Mouse (Mus musculus) liver, embryonic 13.5 days (tissue): ENCODE measurements at regions not wholly inside any gene's neighbourhood (a gene's known extent, or its start where the extent isn't known, plus 50 kb on each side); places are given as distances from the start of the nearest gene placed in this dataset.

Source experiments
- ATAC-seq: fragments of 200-750 bp; cut with Nextera tagmentation; 2 replicates; pipeline ENCODE4 v1.8.0; 2017; ENCODE audit warnings: low read depth, mild to moderate bottlenecking, moderate number of reproducible peaks, moderate library complexity
- DNase-seq: peaks from one replicate; pipeline ENCODE4 v3.0.0; 2022
- H3K27ac ChIP-seq: fragments of 300-500 bp; sonication (generic); 2 replicates; pipeline ENCODE4 v1.5.1; 2015; ENCODE audit warnings: moderate library complexity, mild to moderate bottlenecking, inconsistent platforms
- H3K27me3 ChIP-seq: fragments of 300-500 bp; sonication (generic); 2 replicates; pipeline ENCODE4 v1.6.1; 2015; ENCODE audit warnings: mild to moderate bottlenecking, inconsistent platforms
- H3K36me3 ChIP-seq: fragments of 300-500 bp; sonication (generic); 2 replicates; pipeline ENCODE4 v1.6.1; 2015; ENCODE audit warnings: mild to moderate bottlenecking, inconsistent platforms
- H3K4me1 ChIP-seq: fragments of 300-500 bp; sonication (generic); replicated peaks from 2 replicates; pipeline ENCODE4 v1.6.1; 2015; ENCODE audit warnings: inconsistent platforms
- H3K4me2 ChIP-seq: fragments of 300-500 bp; sonication (generic); 2 replicates; pipeline ENCODE4 v1.6.1; 2015; ENCODE audit warnings: inconsistent platforms, mild to moderate bottlenecking, moderate library complexity
- H3K4me3 ChIP-seq: fragments of 300-500 bp; sonication (generic); replicated peaks from 2 replicates; pipeline ENCODE4 v1.5.1; 2015; ENCODE audit warnings: mild to moderate bottlenecking, inconsistent platforms
- H3K9ac ChIP-seq: fragments of 300-500 bp; sonication (generic); 2 replicates; pipeline ENCODE4 v1.6.1; 2015; ENCODE audit warnings: mild to moderate bottlenecking, inconsistent platforms
- H3K9me3 ChIP-seq: fragments of 300-500 bp; sonication (generic); replicated peaks from 2 replicates; pipeline ENCODE4 v1.6.1; 2016; ENCODE audit warnings: inconsistent platforms
- WGBS: fragments of 180-500 bp; shearing (Covaris S2); methylation state at CpG from one replicate; pipeline ENCODE4 v1.1.7; 2015; ENCODE audit not compliant: insufficient replicate concordance; 5-methylcytosine and 5-hydroxymethylcytosine counted together

- H3K27me3 ChIP-seq: no peaks in the 10 kb centered on the region
- H3K4me2 ChIP-seq: no peak overlapping the region
- H3K4me1 ChIP-seq: no peaks in the 10 kb centered on the region
- DNase-seq (no peak), ATAC-seq (no peak)
- no peak overlapping the region for H3K9ac ChIP-seq
- no peaks in the 10 kb centered on the region for H3K36me3 ChIP-seq
- no peak overlapping the region for H3K4me3 ChIP-seq
- 71% methylated on average over 7 of the region's 7 CpGs for WGBS
- no peak overlapping the region for H3K27ac ChIP-seq
- no peaks in the 10 kb centered on the region for H3K9me3 ChIP-seq
Observed at GRCm38 (mm10) chr15:88489715-88490114, 110.4 kb upstream of the Zdhhc25 start.

GRCm38 (mm10) chr15:88490316-88491090, 109.6 kb upstream of the Zdhhc25 start:
- Histone ChIP-seq H3K4me2 (no peak overlapping the region), H3K4me1 (no peaks in the 10 kb centered on the region), H3K27me3 (no peaks in the 10 kb centered on the region), H3K4me3 (no peak overlapping the region), H3K9me3 (no peaks in the 10 kb centered on the region), H3K36me3 (no peaks in the 10 kb centered on the region), H3K27ac (no peak overlapping the region), H3K9ac (no peak overlapping the region)
- no peak for ATAC-seq
- DNase-seq: no peak
- WGBS: 24% methylated on average over 12 of the region's 12 CpGs

- DNase-seq (no peak), ATAC-seq (no peak)
- Histone ChIP-seq H3K4me1 (no peaks in the 10 kb centered on the region), H3K9ac (no peak overlapping the region), H3K27ac (no peak overlapping the region), H3K36me3 (no peaks in the 10 kb centered on the region), H3K9me3 (no peaks in the 10 kb centered on the region), H3K4me2 (no peak overlapping the region), H3K27me3 (no peaks in the 10 kb centered on the region), H3K4me3 (no peak overlapping the region)
- WGBS: 46% methylated on average over 5 of the region's 5 CpGs
Observed at GRCm38 (mm10) chr15:88491091-88491366, 109.1 kb upstream of the Zdhhc25 start.

GRCm38 (mm10) chr15:88497957-88498356, 102.1 kb upstream of the Zdhhc25 start:
- Histone ChIP-seq H3K27ac (no peak overlapping the region), H3K4me2 (no peak overlapping the region), H3K36me3 (no peaks in the 10 kb centered on the region), H3K9me3 (0 out of 2 replicates have a peak, but pooled peaks cover 6% of the 10 kb centered on the region), H3K4me3 (no peak overlapping the region), H3K9ac (no peak overlapping the region), H3K4me1 (no peaks in the 10 kb centered on the region), H3K27me3 (no peaks in the 10 kb centered on the region)
- WGBS: 75% methylated on average over 7 of the region's 7 CpGs
- no peak for ATAC-seq
- DNase-seq: no peak

- DNase-seq: no peak
- no peak overlapping the region for H3K4me3 ChIP-seq
- H3K9me3 ChIP-seq: 0 out of 2 replicates have a peak, but pooled peaks cover 13% of the 10 kb centered on the region
- no peaks in the 10 kb centered on the region for H3K27me3 ChIP-seq
- H3K27ac ChIP-seq: no peak overlapping the region
- 65% methylated on average over 2 of the region's 2 CpGs for WGBS
- no peak overlapping the region for H3K9ac ChIP-seq
- no peak overlapping the region for H3K4me2 ChIP-seq
- H3K4me1 ChIP-seq: no peaks in the 10 kb centered on the region
- no peak for ATAC-seq
- no peaks in the 10 kb centered on the region for H3K36me3 ChIP-seq
Observed at GRCm38 (mm10) chr15:88502311-88502710, 97.8 kb upstream of the Zdhhc25 start.

GRCm38 (mm10) chr15:88503896-88504295, 96.2 kb upstream of the Zdhhc25 start:
- H3K4me1 ChIP-seq: no peaks in the 10 kb centered on the region
- H3K4me3 ChIP-seq: no peak overlapping the region
- ATAC-seq (no peak), DNase-seq (no peak)
- H3K27ac ChIP-seq: no peak overlapping the region
- no peak overlapping the region for H3K9ac ChIP-seq
- H3K36me3 ChIP-seq: no peaks in the 10 kb centered on the region
- H3K4me2 ChIP-seq: no peak overlapping the region
- 0 out of 2 replicates have a peak, but pooled peaks cover 13% of the 10 kb centered on the region for H3K9me3 ChIP-seq
- WGBS: 57% methylated on average over 7 of the region's 7 CpGs
- H3K27me3 ChIP-seq: no peaks in the 10 kb centered on the region

- WGBS: 65% methylated on average over 13 of the region's 13 CpGs
- Histone ChIP-seq H3K27ac (no peak overlapping the region), H3K4me2 (no peak overlapping the region), H3K9me3 (0 out of 2 replicates have a peak, but pooled peaks cover 13% of the 10 kb centered on the region), H3K36me3 (no peaks in the 10 kb centered on the region), H3K4me3 (no peak overlapping the region), H3K4me1 (no peaks in the 10 kb centered on the region), H3K9ac (no peak overlapping the region), H3K27me3 (no peaks in the 10 kb centered on the region)
- ATAC-seq (no peak), DNase-seq (no peak)
Observed at GRCm38 (mm10) chr15:88505491-88506119, 94.5 kb upstream of the Zdhhc25 start.

GRCm38 (mm10) chr15:88507886-88508285, 92.2 kb upstream of the Zdhhc25 start:
- H3K36me3 ChIP-seq: no peaks in the 10 kb centered on the region
- no peak for DNase-seq
- H3K27me3 ChIP-seq: no peaks in the 10 kb centered on the region
- ATAC-seq: no peak
- no peak overlapping the region for H3K4me3 ChIP-seq
- H3K27ac ChIP-seq: no peak overlapping the region
- H3K4me1 ChIP-seq: no peaks in the 10 kb centered on the region
- 50% methylated on average over 2 of the region's 2 CpGs for WGBS
- H3K9ac ChIP-seq: no peak overlapping the region
- peaks cover 8% of the 10 kb centered on the region; the same call in 1 of the 2 replicates for H3K9me3 ChIP-seq
- H3K4me2 ChIP-seq: no peak overlapping the region

- peaks cover 7% of the 10 kb centered on the region; the same call in 1 of the 2 replicates for H3K9me3 ChIP-seq
- no peaks in the 10 kb centered on the region for H3K36me3 ChIP-seq
- WGBS: 55% methylated on average over 6 of the region's 6 CpGs
- H3K4me1 ChIP-seq: no peaks in the 10 kb centered on the region
- H3K4me3 ChIP-seq: no peak overlapping the region
- H3K27me3 ChIP-seq: no peaks in the 10 kb centered on the region
- ATAC-seq (no peak), DNase-seq (no peak)
- no peak overlapping the region for H3K9ac ChIP-seq
- no peak overlapping the region for H3K27ac ChIP-seq
- H3K4me2 ChIP-seq: no peak overlapping the region
Observed at GRCm38 (mm10) chr15:88508971-88509370, 91.1 kb upstream of the Zdhhc25 start.

- WGBS: 58% methylated on average over 2 of the region's 2 CpGs
Observed at GRCm38 (mm10) chr15:88509626-88510025, 90.5 kb upstream of the Zdhhc25 start.

GRCm38 (mm10) chr15:88514091-88514490, 86.0 kb upstream of the Zdhhc25 start:
- H3K27me3 ChIP-seq: no peaks in the 10 kb centered on the region
- H3K4me2 ChIP-seq: no peak overlapping the region
- WGBS: 77% methylated on average over 5 of the region's 5 CpGs
- H3K36me3 ChIP-seq: no peaks in the 10 kb centered on the region
- ATAC-seq (no peak), DNase-seq (no peak)
- H3K4me1 ChIP-seq: no peaks in the 10 kb centered on the region
- H3K27ac ChIP-seq: no peak overlapping the region
- peaks cover 5% of the 10 kb centered on the region; the same call in 1 of the 2 replicates for H3K9me3 ChIP-seq
- no peak overlapping the region for H3K9ac ChIP-seq
- no peak overlapping the region for H3K4me3 ChIP-seq

More at GRCm38 (mm10) chr15:88509626-88510025, 90.5 kb upstream of the Zdhhc25 start:
- Histone ChIP-seq H3K27ac (no peak overlapping the region), H3K4me1 (no peaks in the 10 kb centered on the region), H3K27me3 (no peaks in the 10 kb centered on the region), H3K36me3 (no peaks in the 10 kb centered on the region), H3K4me2 (no peak overlapping the region), H3K9me3 (peaks cover 10% of the 10 kb centered on the region; the same call in 1 of the 2 replicates), H3K4me3 (no peak overlapping the region), H3K9ac (no peak overlapping the region)
- DNase-seq (no peak), ATAC-seq (no peak)

GRCm38 (mm10) chr15:88531218-88531617, 68.9 kb upstream of the Zdhhc25 start:
- Histone ChIP-seq H3K36me3 (no peaks in the 10 kb centered on the region), H3K9me3 (no peaks in the 10 kb centered on the region), H3K4me2 (no peak overlapping the region), H3K27me3 (no peaks in the 10 kb centered on the region), H3K4me1 (no peaks in the 10 kb centered on the region), H3K9ac (no peak overlapping the region), H3K4me3 (no peak overlapping the region), H3K27ac (no peak overlapping the region)
- WGBS: 70% methylated on average over 1 of the region's 1 CpGs
- DNase-seq (no peak), ATAC-seq (no peak)
